ENCODE assay signal across 11 mouse cellular contexts in genomic region chr10:88827596-88827995, GRCm38 (mm10). TPM values are rescaled to one million over a fixed set of nuclear protein-coding genes. Genes with fewer than 3 reads are reported as not detected.
DNase-seq lines count a peak whose midpoint lies in the region; ATAC-seq and TF ChIP-seq lines count a peak whose summit lies in the region.
"Had no signal": no experiment of that assay in that cellular context is flagged by ENCODE, and none has a peak within 500 bp of the region (broad histone marks: within the 10 kb centered on the region; RNA-seq: fewer than 3 reads in every experiment).

No protein-coding gene starts in this region.

- ATAC-seq in lung, embryonic 14.5 days (ENCODE audit: insufficient read depth): no peak
- no peak for ATAC-seq in forebrain, embryonic 15.5 days (replicated peaks)
- no peak for ATAC-seq in limb, embryonic 14.5 days (ENCODE audit: low FRiP score, low read depth)
- ATAC-seq in neural tube, embryonic 15.5 days (ENCODE audit: low FRiP score): no peak
- ATAC-seq in kidney, embryonic 14.5 days (ENCODE audit: low FRiP score, low TSS enrichment): no peak

- no peak for TF ChIP-seq CTCF in lung, embryonic 14.5 days (IDR thresholded peaks at IDR 0.05; ENCODE audit: low read depth)

- WGBS in lung, embryonic 14.5 days: 83% methylated on average over 4 of the region's 4 CpGs
- 87% methylated on average over 4 of the region's 4 CpGs for WGBS in forebrain, embryonic 15.5 days
- WGBS in limb, embryonic 14.5 days: 94% methylated on average over 4 of the region's 4 CpGs
- 93% methylated on average over 4 of the region's 4 CpGs for WGBS in neural tube, embryonic 15.5 days
- WGBS in kidney, embryonic 14.5 days: 88% methylated on average over 4 of the region's 4 CpGs

- no peak overlapping the region for H3K9ac ChIP-seq in lung, embryonic 14.5 days
- no peak overlapping the region for H3K9ac ChIP-seq in forebrain, embryonic 15.5 days (replicated peaks)
- H3K9ac ChIP-seq in limb, embryonic 14.5 days (ENCODE audit: low read depth, low read length, severe bottlenecking): no peak overlapping the region
- H3K9ac ChIP-seq in neural tube, embryonic 15.5 days (replicated peaks): no peak overlapping the region
- H3K9ac ChIP-seq in kidney, embryonic 14.5 days (ENCODE audit: low read depth, low read length): no peak overlapping the region

- no peak overlapping the region for H3K27ac ChIP-seq in lung, embryonic 14.5 days (ENCODE audit: low read depth)
- no peak overlapping the region for H3K27ac ChIP-seq in forebrain, embryonic 15.5 days (replicated peaks)
- no peak overlapping the region for H3K27ac ChIP-seq in limb, embryonic 14.5 days (replicated peaks; ENCODE audit: low read depth, low read length)
- no peak overlapping the region for H3K27ac ChIP-seq in neural tube, embryonic 15.5 days (replicated peaks)
- no peak overlapping the region for H3K27ac ChIP-seq in kidney, embryonic 14.5 days (ENCODE audit: low read depth, low read length)

- TF ChIP-seq POLR2A in limb, embryonic 14.5 days (IDR thresholded peaks at IDR 0.05; ENCODE audit: borderline replicate concordance, extremely low read depth, insufficient read depth, insufficient read length): no peak

- H3K9me3 ChIP-seq in lung, embryonic 14.5 days (ENCODE audit: low read depth, low read length): no peaks in the 10 kb centered on the region
- H3K9me3 ChIP-seq in forebrain, embryonic 15.5 days: no peaks in the 10 kb centered on the region
- H3K9me3 ChIP-seq in limb, embryonic 14.5 days (ENCODE audit: control insufficient read depth, low read length): no peaks in the 10 kb centered on the region
- H3K9me3 ChIP-seq in neural tube, embryonic 15.5 days (replicated peaks): no peaks in the 10 kb centered on the region
- H3K9me3 ChIP-seq in kidney, embryonic 14.5 days (ENCODE audit: control insufficient read depth, low read length): no peaks in the 10 kb centered on the region

- H3K36me3 ChIP-seq in lung, embryonic 14.5 days (ENCODE audit: insufficient read depth): peaks cover 19% of the 10 kb centered on the region; the same call in 1 of the 2 replicates
- H3K36me3 ChIP-seq in forebrain, embryonic 15.5 days: 0 out of 2 replicates have a peak, but pooled peaks cover 10% of the 10 kb centered on the region
- peaks cover 19% of the 10 kb centered on the region for H3K36me3 ChIP-seq in limb, embryonic 14.5 days (ENCODE audit: control insufficient read depth, insufficient read depth, low read length)
- peaks cover 20% of the 10 kb centered on the region for H3K36me3 ChIP-seq in neural tube, embryonic 15.5 days
- peaks cover 15% of the 10 kb centered on the region for H3K36me3 ChIP-seq in kidney, embryonic 14.5 days (ENCODE audit: control insufficient read depth, insufficient read depth, low read length)

- no peak for DNase-seq in lung, embryonic 14.5 days
- no peak for DNase-seq in lung, postnatal 36 days
- no peak for DNase-seq in limb, embryonic 14.5 days (ENCODE audit: low spot score)
- no peak for DNase-seq in cerebellum, postnatal 36 days
- DNase-seq in right cerebral cortex, adult 2 months (ENCODE audit: low spot score in 2 of 2): no peak
- DNase-seq: kidney, adult 9 months; lung, postnatal 10 days; retina, postnatal 1 day had no signal

- no peaks in the 10 kb centered on the region for H3K27me3 ChIP-seq in lung, embryonic 14.5 days (ENCODE audit: insufficient read depth, low read length)
- no peaks in the 10 kb centered on the region for H3K27me3 ChIP-seq in forebrain, embryonic 15.5 days
- no peaks in the 10 kb centered on the region for H3K27me3 ChIP-seq in limb, embryonic 14.5 days (ENCODE audit: control insufficient read depth, insufficient read depth, low read length)
- H3K27me3 ChIP-seq in neural tube, embryonic 15.5 days (replicated peaks): no peaks in the 10 kb centered on the region
- H3K27me3 ChIP-seq in kidney, embryonic 14.5 days (ENCODE audit: control insufficient read depth, insufficient read depth, low read length): no peaks in the 10 kb centered on the region

- H3K4me1 ChIP-seq in lung, embryonic 14.5 days (ENCODE audit: insufficient read depth): peaks cover 4% of the 10 kb centered on the region; the same call in 1 of the 2 replicates
- H3K4me1 ChIP-seq in forebrain, embryonic 15.5 days: peaks cover 6% of the 10 kb centered on the region
- peaks cover 7% of the 10 kb centered on the region for H3K4me1 ChIP-seq in limb, embryonic 14.5 days (ENCODE audit: control insufficient read depth, insufficient read depth, low read length)
- peaks cover 11% of the 10 kb centered on the region for H3K4me1 ChIP-seq in neural tube, embryonic 15.5 days
- 0 out of 2 replicates have a peak, but pooled peaks cover 5% of the 10 kb centered on the region for H3K4me1 ChIP-seq in kidney, embryonic 14.5 days (ENCODE audit: control insufficient read depth, insufficient read depth, low read length)

- peak overlapping the region; percentile 80; the same call in 1 of the 2 replicates for H3K4me2 ChIP-seq in lung, embryonic 14.5 days
- H3K4me2 ChIP-seq in forebrain, embryonic 15.5 days (replicated peaks): peak overlapping the region; percentile 50
- H3K4me2 ChIP-seq in limb, embryonic 14.5 days (replicated peaks; ENCODE audit: low read depth, low read length, severe bottlenecking): peak overlapping the region; percentile 80
- peak overlapping the region; percentile 88 for H3K4me2 ChIP-seq in neural tube, embryonic 15.5 days
- no peak overlapping the region for H3K4me2 ChIP-seq in kidney, embryonic 14.5 days (replicated peaks; ENCODE audit: low read depth, low read length)

- peak overlapping the region; percentile 83; the same call in 1 of the 2 replicates for H3K4me3 ChIP-seq in lung, embryonic 14.5 days (ENCODE audit: low read depth, low read length)
- peak overlapping the region; percentile 84; the same call in 1 of the 2 replicates for H3K4me3 ChIP-seq in forebrain, embryonic 15.5 days
- H3K4me3 ChIP-seq in limb, embryonic 14.5 days (replicated peaks; ENCODE audit: low read length): no peak overlapping the region
- H3K4me3 ChIP-seq in neural tube, embryonic 15.5 days (replicated peaks): peak overlapping the region; percentile 97
- no peak overlapping the region for H3K4me3 ChIP-seq in kidney, embryonic 14.5 days (ENCODE audit: low read length)

RNA-seq across cellular contexts. Expression of gene Utp20, which starts 1.0 kb away (rescaled TPM):
- polyA plus RNA-seq in lung, embryonic 14.5 days (2014; fragmentation: Nextera tagmentation; extraction: Ambion mirVana): 26.6 and 30.6 TPM in 2 replicates
- 11.5 and 12.9 TPM in 2 replicates for polyA plus RNA-seq in forebrain, embryonic 15.5 days (2015; fragmentation: Nextera tagmentation; extraction: Ambion mirVana)
- 13.0 and 19.3 TPM in 2 replicates for polyA plus RNA-seq in limb, embryonic 14.5 days (2012; rRNA removed)
- 21.1 and 26.3 TPM in 2 replicates for polyA plus RNA-seq in limb, embryonic 14.5 days (2014; fragmentation: Nextera tagmentation; extraction: Ambion mirVana)
- polyA plus RNA-seq in neural tube, embryonic 15.5 days (2015; fragmentation: Nextera tagmentation; extraction: Ambion mirVana): 8.2 and 11.3 TPM in 2 replicates
- 20.4 and 29.9 TPM in 2 replicates for polyA plus RNA-seq in kidney, embryonic 14.5 days (2014; fragmentation: Nextera tagmentation; extraction: Ambion mirVana)

RNA-seq across cellular contexts. Expression of gene Slc5a8, which starts 58.2 kb away (rescaled TPM):
- polyA plus RNA-seq in lung, embryonic 14.5 days (2014; fragmentation: Nextera tagmentation; extraction: Ambion mirVana): 0.07 and 0.14 TPM in 2 replicates
- 0.05 and 0.06 TPM in 2 replicates for polyA plus RNA-seq in forebrain, embryonic 15.5 days (2015; fragmentation: Nextera tagmentation; extraction: Ambion mirVana)
- 0.03 TPM in 2 replicates for polyA plus RNA-seq in limb, embryonic 14.5 days (2012; rRNA removed)
- polyA plus RNA-seq in limb, embryonic 14.5 days (2014; fragmentation: Nextera tagmentation; extraction: Ambion mirVana): 0.11 and 0.15 TPM in 2 replicates
- polyA plus RNA-seq in neural tube, embryonic 15.5 days (2015; fragmentation: Nextera tagmentation; extraction: Ambion mirVana): 0.10 and 0.32 TPM in 2 replicates
- 1.2 and 3.7 TPM in 2 replicates for polyA plus RNA-seq in kidney, embryonic 14.5 days (2014; fragmentation: Nextera tagmentation; extraction: Ambion mirVana)

Comparison
In these comparisons a context has a peak if more than half of its experiments do, and no peak if none do; other contexts are left out.
1. H3K4me3 ChIP-seq: peak in lung, embryonic 14.5 days (single experiment), forebrain, embryonic 15.5 days (single experiment) and neural tube, embryonic 15.5 days (single experiment); none in limb, embryonic 14.5 days (single experiment) and kidney, embryonic 14.5 days (single experiment).